Mouse (Mus musculus): ENCODE results near the gene Ell.

- TF ChIP-seq POLR2A (IDR thresholded peaks at IDR 0.05; ENCODE audit: extremely low read depth, insufficient read depth, low read length) (no peak), CTCF (IDR thresholded peaks at IDR 0.05; ENCODE audit: low read depth, low read length) (no peak)
These were observed 83.0 kb downstream of the Ell start for GRCm38 (mm10) chr8:70622220-70622619.

All from liver, adult 2 months (tissue).